Comparison of ENCODE assay signal across 11 mouse cellular contexts in genomic region chr10:63424475-63424814, GRCm38 (mm10). TPM values are rescaled to one million over a fixed set of nuclear protein-coding genes. Genes with fewer than 3 reads are reported as not detected.
A peak's percentile ranks its signal among the peaks of the same experiment; 100 is the strongest.
DNase-seq lines count a peak whose midpoint lies in the region; ATAC-seq lines count a peak whose summit lies in the region.
"Had no signal": no experiment of that assay in that cellular context is flagged by ENCODE, and none has a peak within 500 bp of the region (broad histone marks: within the 10 kb centered on the region; RNA-seq: fewer than 3 reads in every experiment).

No protein-coding gene starts in this region.

- no peaks in the 10 kb centered on the region for H3K36me3 ChIP-seq in heart, embryonic 11.5 days (ENCODE audit: control insufficient read depth, insufficient read depth, low read length)
- no peaks in the 10 kb centered on the region for H3K36me3 ChIP-seq in intestine, embryonic 15.5 days
- H3K36me3 ChIP-seq: neural tube, embryonic 13.5 days had no signal

- H3K27me3 ChIP-seq in heart, embryonic 11.5 days (ENCODE audit: control insufficient read depth, insufficient read depth, low read length) = no peaks in the 10 kb centered on the region
- no peaks in the 10 kb centered on the region for H3K27me3 ChIP-seq in intestine, embryonic 15.5 days (replicated peaks)
- H3K27me3 ChIP-seq: neural tube, embryonic 13.5 days had no signal

- no peaks in the 10 kb centered on the region for H3K9me3 ChIP-seq in heart, embryonic 11.5 days (replicated peaks; ENCODE audit: control insufficient read depth, low read length)
- H3K9me3 ChIP-seq in intestine, embryonic 15.5 days = no peaks in the 10 kb centered on the region
- H3K9me3 ChIP-seq: neural tube, embryonic 13.5 days had no signal

- no peak overlapping the region for H3K4me3 ChIP-seq in heart, embryonic 11.5 days (ENCODE audit: low read depth, low read length)
- H3K4me3 ChIP-seq in intestine, embryonic 15.5 days (replicated peaks) = no peak overlapping the region
- H3K4me3 ChIP-seq: neural tube, embryonic 13.5 days had no signal

- ATAC-seq in heart, embryonic 11.5 days (replicated peaks; ENCODE audit: insufficient number of reproducible peaks, low FRiP score, low TSS enrichment) = no peak
- ATAC-seq in inflammation-experienced regulatory T-cells, adult 6 months = peak; percentile 54
- ATAC-seq in megakaryocyte-erythroid progenitor cell, adult 5-6 weeks (replicated peaks; ENCODE audit: low FRiP score, low TSS enrichment, poor library complexity, severe bottlenecking) = no peak
- ATAC-seq in intestine, embryonic 15.5 days = no peak

- DNase-seq in heart, adult 11 months = peak; percentile 87
- DNase-seq in B cell, adult 2 months = peak; percentile 66 to 74
- peak; percentile 65 for DNase-seq in T-cell, adult 2 months (ENCODE audit: low spot score)
- peak; percentile 41 for DNase-seq in retina, embryonic 14.5 days (ENCODE audit: low spot score)

- H3K9ac ChIP-seq in heart, embryonic 11.5 days (ENCODE audit: low read depth, low read length) = no peak overlapping the region
- H3K9ac ChIP-seq in intestine, embryonic 15.5 days = no peak overlapping the region
- H3K9ac ChIP-seq: neural tube, embryonic 13.5 days had no signal

- no peaks in the 10 kb centered on the region for H3K4me1 ChIP-seq in heart, embryonic 11.5 days (ENCODE audit: control insufficient read depth, insufficient read depth, low read length)
- no peaks in the 10 kb centered on the region for H3K4me1 ChIP-seq in intestine, embryonic 15.5 days (replicated peaks)

- no peak overlapping the region for H3K4me2 ChIP-seq in heart, embryonic 11.5 days
- H3K4me2 ChIP-seq in intestine, embryonic 15.5 days (replicated peaks) = no peak overlapping the region
- H3K4me2 ChIP-seq: neural tube, embryonic 13.5 days had no signal

- H3K27ac ChIP-seq in heart, embryonic 11.5 days (ENCODE audit: low read depth, low read length) = no peak overlapping the region
- no peak overlapping the region for H3K27ac ChIP-seq in intestine, embryonic 15.5 days
- H3K27ac ChIP-seq: neural tube, embryonic 13.5 days had no signal

RNA-seq across cellular contexts. Expression of gene Gm7075, which starts 2.9 kb away (rescaled TPM):
- not detected in 2 replicates for polyA plus RNA-seq in heart, embryonic 11.5 days (2014; fragmentation: Nextera tagmentation; extraction: Ambion mirVana)
- polyA plus RNA-seq in inflammation-experienced regulatory T-cells, adult 6 months (2017; shearing (Covaris generic)) = not detected
- not detected in 2 replicates for total RNA-seq in megakaryocyte-erythroid progenitor cell, adult 5-6 weeks (2014; fragmentation: Nextera tagmentation)
- not detected in 2 replicates for total RNA-seq in megakaryocyte-erythroid progenitor cell, adult 5-6 weeks (2017)
- not detected in 2 replicates for polyA plus RNA-seq in intestine, embryonic 15.5 days (2015; fragmentation: Nextera tagmentation; extraction: Ambion mirVana)
- total RNA-seq: common myeloid progenitor, adult 5-6 weeks had no signal
- polyA plus RNA-seq: large intestine, adult 2 months; neural tube, embryonic 13.5 days had no signal

RNA-seq across cellular contexts. Expression of gene Ctnna3, which starts 5.5 kb away (rescaled TPM):
- polyA plus RNA-seq in heart, embryonic 11.5 days (2014; fragmentation: Nextera tagmentation; extraction: Ambion mirVana) = 17.5 and 19.0 TPM in 2 replicates
- under 1 TPM in 1 of 3 experiments, not detected in 2; 0.12 TPM for polyA plus RNA-seq in inflammation-experienced regulatory T-cells, adult 6 months (2017; shearing (Covaris generic))
- total RNA-seq in megakaryocyte-erythroid progenitor cell, adult 5-6 weeks (2014; fragmentation: Nextera tagmentation) = not detected in 2 replicates
- not detected in 2 replicates for total RNA-seq in megakaryocyte-erythroid progenitor cell, adult 5-6 weeks (2017)
- polyA plus RNA-seq in intestine, embryonic 15.5 days (2015; fragmentation: Nextera tagmentation; extraction: Ambion mirVana) = 0.98 and 1.3 TPM in 2 replicates
- total RNA-seq: common myeloid progenitor, adult 5-6 weeks had no signal

RNA-seq across cellular contexts. Expression of gene Dnajc12, which starts 42.2 kb away (rescaled TPM):
- polyA plus RNA-seq in heart, embryonic 11.5 days (2014; fragmentation: Nextera tagmentation; extraction: Ambion mirVana) = 8.6 and 9.2 TPM in 2 replicates
- polyA plus RNA-seq in inflammation-experienced regulatory T-cells, adult 6 months (2017; shearing (Covaris generic)) = 1 to 10 TPM; 4.2 to 8.0 (median 7.7) TPM
- 0.68 and 1.0 TPM in 2 replicates for total RNA-seq in megakaryocyte-erythroid progenitor cell, adult 5-6 weeks (2014; fragmentation: Nextera tagmentation)
- 2.5 and 2.8 TPM in 2 replicates for total RNA-seq in megakaryocyte-erythroid progenitor cell, adult 5-6 weeks (2017)
- 8.6 and 9.8 TPM in 2 replicates for polyA plus RNA-seq in intestine, embryonic 15.5 days (2015; fragmentation: Nextera tagmentation; extraction: Ambion mirVana)

RNA-seq across cellular contexts. Expression of gene Sirt1, which starts 42.9 kb away (rescaled TPM):
- polyA plus RNA-seq in heart, embryonic 11.5 days (2014; fragmentation: Nextera tagmentation; extraction: Ambion mirVana) = 5.6 and 6.0 TPM in 2 replicates
- 10 to 100 TPM in 1 of 3 experiments, 1 to 10 TPM in 2; 7.0 to 10.2 (median 7.8) TPM for polyA plus RNA-seq in inflammation-experienced regulatory T-cells, adult 6 months (2017; shearing (Covaris generic))
- total RNA-seq in megakaryocyte-erythroid progenitor cell, adult 5-6 weeks (2014; fragmentation: Nextera tagmentation) = 29.8 and 39.3 TPM in 2 replicates
- total RNA-seq in megakaryocyte-erythroid progenitor cell, adult 5-6 weeks (2017) = 60.1 and 66.1 TPM in 2 replicates
- 4.0 and 5.2 TPM in 2 replicates for polyA plus RNA-seq in intestine, embryonic 15.5 days (2015; fragmentation: Nextera tagmentation; extraction: Ambion mirVana)
